Mouse (Mus musculus) kidney, adult 2 months (tissue): Measurements from ENCODE around the gene Atp8a1. TPM values are rescaled to one million over a fixed set of nuclear protein-coding genes. Genes with fewer than 3 reads are reported as not detected.

Experiments used
- DNase-seq: peaks from one replicate; pipeline ENCODE4 v3.0.0; 2021
- H3K27ac ChIP-seq: fragments of 200-500 bp; 2 replicates; pipeline ENCODE4 v1.5.1; 2012; ENCODE audit warnings: low read depth, low read length, control low read depth, inconsistent platforms; ENCODE audit not compliant: insufficient read depth
- H3K27me3 ChIP-seq: fragments of 200-500 bp; replicated peaks from 2 replicates; pipeline ENCODE4 v1.6.1; 2012; ENCODE audit warnings: mild to moderate bottlenecking, moderate library complexity, low read length, inconsistent platforms; ENCODE audit not compliant: control insufficient read depth, insufficient read depth
- H3K36me3 ChIP-seq: fragments of 200-500 bp; 2 replicates; pipeline ENCODE4 v1.6.1; 2012; ENCODE audit warnings: mild to moderate bottlenecking, moderate library complexity, low read length, inconsistent platforms; ENCODE audit not compliant: control insufficient read depth, insufficient read depth
- H3K4me1 ChIP-seq: fragments of 200-500 bp; 2 replicates; pipeline ENCODE4 v1.6.1; 2011; ENCODE audit warnings: low read length; ENCODE audit not compliant: control insufficient read depth, insufficient read depth
- H3K4me3 ChIP-seq: fragments of 200-500 bp; 2 replicates; pipeline ENCODE4 v1.5.1; 2011; ENCODE audit warnings: mild to moderate bottlenecking, low read depth, low read length, control low read depth; ENCODE audit not compliant: insufficient read depth
- CTCF ChIP-seq: fragments of 200-500 bp; conservative IDR thresholded peaks from 2 replicates; pipeline ENCODE4 v1.5.1; 2011; ENCODE audit warnings: low read depth, mild to moderate bottlenecking, control low read depth, low read length, moderate library complexity, mixed read lengths; ENCODE audit not compliant: insufficient read depth, insufficient read length
- POLR2A ChIP-seq: fragments of 200-500 bp; IDR thresholded peaks from one replicate; pipeline ENCODE4 v1.6.1; 2011; ENCODE audit warnings: low read depth, low read length, control low read depth
- WGBS: fragments of 180-500 bp; shearing (Covaris S2); methylation state at CpG from one replicate; pipeline ENCODE4 v1.1.7; 2018; 5-methylcytosine and 5-hydroxymethylcytosine counted together
- polyA plus RNA-seq: library from polyadenylated mRNA; depleted of rRNA; stranded (reverse); fragments of >200 nt; gene quantifications from 2 replicates; pipeline ENCODE4 v1.2.3, GENCODE M21; 2012

Atp8a1 gene
- polyA plus RNA-seq, 1 experiment, result 5.1 TPM

DNA sequence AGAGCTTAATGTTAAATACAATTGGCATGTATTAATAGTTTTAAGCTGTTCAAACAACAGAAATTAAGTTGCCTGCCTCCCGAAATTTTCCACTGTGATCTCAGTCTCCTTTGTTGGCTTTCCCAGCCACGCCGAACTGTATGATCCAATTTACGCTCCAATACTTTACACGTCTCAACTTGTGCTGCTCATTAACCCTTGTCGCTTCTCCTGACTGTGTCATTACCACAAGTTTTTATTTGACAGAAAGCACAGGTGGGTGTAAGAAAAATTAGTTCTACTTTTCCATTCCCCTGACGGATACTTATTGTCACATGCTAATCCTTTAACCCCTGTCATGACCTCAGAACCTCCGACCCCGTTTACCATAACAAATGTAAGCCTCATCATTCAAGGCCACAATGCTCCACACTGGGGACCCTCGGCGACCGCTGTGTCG, 190.4 kb downstream of the Atp8a1 start:
- H3K36me3 ChIP-seq, result no peaks in the 10 kb centered on the region
- H3K27ac ChIP-seq, result no peak overlapping the region
- DNase-seq, result no peak
- TF ChIP-seq POLR2A (no peak), CTCF (no peak)
- no peaks in the 10 kb centered on the region for H3K4me1 ChIP-seq
- H3K4me3 ChIP-seq, result no peak overlapping the region
- no peaks in the 10 kb centered on the region for H3K27me3 ChIP-seq
- WGBS, result 73% methylated on average over 13 of the region's 13 CpGs

DNA sequence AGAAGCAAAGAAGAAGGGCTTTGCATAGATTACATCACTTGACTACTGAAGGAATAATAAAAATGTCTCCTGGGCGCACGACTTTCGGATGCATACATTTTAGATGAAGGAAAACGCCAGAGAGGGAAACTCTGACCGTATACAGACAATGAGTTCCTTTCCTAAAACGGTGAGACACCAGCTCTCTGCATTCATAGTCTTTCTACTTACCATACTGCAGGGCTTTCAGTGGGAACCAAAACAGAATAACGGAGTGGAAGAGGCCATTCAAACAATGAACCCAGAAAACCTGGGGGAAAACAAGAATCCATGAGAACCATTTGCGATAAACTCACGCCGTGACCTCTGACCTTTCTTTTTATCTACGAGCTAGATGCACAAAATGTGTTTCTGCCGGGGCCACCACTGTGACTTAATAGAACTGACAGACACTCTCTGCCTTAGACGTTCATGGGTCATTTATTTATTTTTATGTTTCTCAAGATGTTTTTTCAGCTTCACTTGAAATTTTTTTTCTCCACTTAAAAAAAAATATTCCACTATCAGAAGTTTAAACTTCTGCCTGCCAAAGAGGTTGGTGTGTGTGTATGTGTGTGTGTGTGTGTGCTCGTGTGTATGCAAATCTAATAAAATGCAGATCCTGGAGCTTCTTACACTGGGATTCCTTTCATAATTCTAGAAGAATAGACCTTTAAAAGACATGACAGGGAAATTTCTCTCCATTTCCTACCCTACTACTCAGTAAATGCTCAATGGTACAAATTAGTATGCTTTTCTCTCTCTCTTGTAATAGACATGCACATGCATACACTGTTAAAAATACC, 191.3 kb downstream of the Atp8a1 start:
- H3K27me3 ChIP-seq, result no peaks in the 10 kb centered on the region
- no peaks in the 10 kb centered on the region for H3K36me3 ChIP-seq
- no peak overlapping the region for H3K4me3 ChIP-seq
- H3K4me1 ChIP-seq, result no peaks in the 10 kb centered on the region
- TF ChIP-seq POLR2A (no peak), CTCF (no peak)
- WGBS, result 79% methylated on average over 14 of the region's 14 CpGs
- no peak overlapping the region for H3K27ac ChIP-seq
- no peak for DNase-seq

DNA sequence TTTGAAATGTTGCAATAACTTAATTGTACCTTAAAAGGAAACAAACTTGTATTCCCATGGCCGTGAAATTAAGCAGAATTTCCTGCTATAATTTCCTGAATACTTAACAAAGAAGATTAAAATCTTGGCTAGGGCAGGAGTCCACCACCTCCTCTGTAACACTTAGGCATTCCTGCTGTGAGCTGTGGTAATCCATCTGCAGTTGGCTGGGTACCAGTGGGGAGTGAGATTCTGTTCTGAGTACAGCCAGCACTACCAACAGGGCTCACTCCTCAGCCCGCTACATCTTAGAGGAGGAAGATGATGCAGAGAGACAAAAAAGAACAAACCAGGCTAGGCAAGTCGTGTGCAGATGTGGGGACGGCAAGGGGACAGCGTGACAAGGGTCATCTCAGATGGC, 192.7 kb downstream of the Atp8a1 start:
- Histone ChIP-seq H3K4me3 (no peak overlapping the region), H3K27me3 (no peaks in the 10 kb centered on the region), H3K4me1 (no peaks in the 10 kb centered on the region), H3K36me3 (no peaks in the 10 kb centered on the region), H3K27ac (no peak overlapping the region)
- 82% methylated on average over 5 of the region's 5 CpGs for WGBS
- DNase-seq, result no peak
- TF ChIP-seq POLR2A (no peak), CTCF (no peak)

DNA sequence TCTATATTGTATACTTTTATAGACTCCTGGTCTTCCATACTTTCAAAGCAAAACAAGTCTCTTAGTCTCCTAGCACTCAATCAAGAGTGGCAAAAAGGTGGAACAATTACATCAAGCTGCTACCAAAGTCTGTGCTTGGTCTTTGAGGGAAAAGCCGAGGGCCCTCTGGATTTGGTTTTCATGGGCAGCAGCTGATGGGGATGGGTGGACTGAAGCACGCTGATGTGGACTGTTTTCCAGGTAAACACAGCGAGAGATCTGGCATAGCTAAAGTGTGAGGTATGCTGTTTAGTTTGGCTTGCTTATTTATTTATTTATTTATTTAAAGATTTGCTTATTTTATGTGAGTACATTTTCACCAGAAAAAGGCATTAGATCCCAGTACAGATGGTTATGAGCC, 193.7 kb downstream of the Atp8a1 start:
- 96% methylated on average over 3 of the region's 3 CpGs for WGBS
- Histone ChIP-seq H3K4me3 (no peak overlapping the region), H3K27ac (no peak overlapping the region), H3K36me3 (no peaks in the 10 kb centered on the region), H3K27me3 (no peaks in the 10 kb centered on the region), H3K4me1 (no peaks in the 10 kb centered on the region)
- no peak for DNase-seq
- TF ChIP-seq CTCF, result no peak
- TF ChIP-seq POLR2A, result no peak

DNA sequence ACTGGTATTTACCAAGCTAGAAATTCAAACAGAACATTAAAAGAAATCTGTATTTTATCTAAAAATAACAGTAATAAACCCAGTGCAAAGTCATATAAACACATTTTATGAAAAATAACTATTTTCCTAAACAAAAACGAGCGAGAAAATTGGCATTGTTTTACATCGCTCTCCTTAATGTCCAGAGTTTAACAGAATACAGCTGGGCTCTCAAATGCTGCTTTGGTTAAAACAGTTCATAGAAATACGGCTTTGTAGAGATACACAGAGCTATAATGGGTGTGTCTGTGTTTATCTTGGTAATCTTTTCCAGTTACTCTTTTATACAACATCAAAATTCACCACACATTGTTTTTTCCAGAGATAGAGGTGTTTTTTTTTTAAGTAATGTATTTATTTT, 194.8 kb downstream of the Atp8a1 start:
- Histone ChIP-seq H3K4me1 (no peaks in the 10 kb centered on the region), H3K27ac (no peak overlapping the region), H3K27me3 (no peaks in the 10 kb centered on the region), H3K36me3 (no peaks in the 10 kb centered on the region), H3K4me3 (no peak overlapping the region)
- DNase-seq, result no peak
- WGBS, result 84% methylated on average over 4 of the region's 4 CpGs
- TF ChIP-seq POLR2A, result no peak
- no peak for TF ChIP-seq CTCF

DNA sequence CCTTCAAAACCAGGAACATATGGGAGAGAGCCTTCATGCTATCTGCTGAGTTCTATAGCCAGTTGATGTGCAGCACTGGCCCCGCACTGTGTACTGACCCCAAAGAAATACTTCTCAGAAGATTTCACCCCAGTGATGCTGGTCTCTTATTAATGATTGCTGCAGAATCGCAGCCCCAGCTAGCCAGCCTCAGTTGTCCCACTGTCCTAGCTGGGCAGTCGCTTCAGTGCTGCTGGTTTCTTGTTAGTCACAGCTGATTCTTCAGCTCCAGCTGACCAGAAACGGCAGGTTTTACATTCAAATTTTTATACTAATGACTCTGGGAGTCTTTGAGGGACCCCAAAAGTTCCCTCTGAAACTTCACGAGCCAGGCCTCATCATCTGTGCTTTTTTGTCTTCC, 197.2 kb downstream of the Atp8a1 start:
- no peak for TF ChIP-seq CTCF
- no peak for TF ChIP-seq POLR2A
- Histone ChIP-seq H3K27me3 (no peaks in the 10 kb centered on the region), H3K4me3 (no peak overlapping the region), H3K36me3 (no peaks in the 10 kb centered on the region), H3K27ac (no peak overlapping the region), H3K4me1 (no peaks in the 10 kb centered on the region)
- DNase-seq, result no peak
- 95% methylated on average over 5 of the region's 5 CpGs for WGBS

DNA sequence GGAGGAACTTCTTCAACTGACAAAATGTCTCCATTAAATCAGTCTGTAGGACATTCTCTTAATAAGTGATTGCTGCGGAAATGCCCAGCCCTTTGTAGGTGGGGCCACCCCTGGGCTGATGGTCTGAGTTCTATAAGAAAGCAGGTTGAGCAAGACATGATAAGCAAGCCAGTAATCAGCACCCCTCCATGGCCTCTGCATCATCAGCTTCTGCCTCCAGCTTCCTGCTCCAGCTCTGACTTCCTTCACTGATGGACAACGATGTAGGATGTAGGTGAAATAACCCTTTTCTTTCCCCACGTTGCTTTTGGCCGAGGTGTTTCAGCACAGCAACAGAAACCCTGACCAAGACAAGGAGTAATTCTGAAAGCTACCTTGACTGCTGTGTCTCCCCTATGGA, 198.1 kb downstream of the Atp8a1 start:
- H3K36me3 ChIP-seq, result no peaks in the 10 kb centered on the region
- TF ChIP-seq POLR2A, result no peak
- TF ChIP-seq CTCF, result no peak
- DNase-seq, result no peak
- no peak overlapping the region for H3K27ac ChIP-seq
- no peaks in the 10 kb centered on the region for H3K27me3 ChIP-seq
- H3K4me1 ChIP-seq, result no peaks in the 10 kb centered on the region
- WGBS, result 79% methylated on average over 4 of the region's 4 CpGs
- no peak overlapping the region for H3K4me3 ChIP-seq
